ENCODE assay signal across 10 mouse cellular contexts in genomic region chr4:100886743-100887416, GRCm38 (mm10).
DNase-seq lines count a peak whose midpoint lies in the region; ATAC-seq and TF ChIP-seq lines count a peak whose summit lies in the region.
"Had no signal": no experiment of that assay in that cellular context is flagged by ENCODE, and none has a peak within 500 bp of the region (broad histone marks: within the 10 kb centered on the region; RNA-seq: fewer than 3 reads in every experiment).

No protein-coding gene starts in this region.

- WGBS in forebrain, embryonic 10.5 days: 84% methylated on average over 8 of the region's 8 CpGs
- 83% methylated on average over 8 of the region's 8 CpGs for WGBS in forebrain, embryonic 15.5 days
- 66% methylated on average over 8 of the region's 8 CpGs for WGBS in hindbrain, embryonic 16.5 days
- WGBS in cerebellum, adult 2 months: 91% methylated on average over 8 of the region's 8 CpGs

- no peak overlapping the region for H3K4me2 ChIP-seq in forebrain, embryonic 15.5 days (replicated peaks)
- no peak overlapping the region for H3K4me2 ChIP-seq in hindbrain, embryonic 16.5 days (ENCODE audit: low read length)

- peaks cover 4% of the 10 kb centered on the region; the same call in 1 of the 2 replicates for H3K9me3 ChIP-seq in forebrain, embryonic 10.5 days
- H3K9me3 ChIP-seq in forebrain, embryonic 15.5 days: no peaks in the 10 kb centered on the region
- no peaks in the 10 kb centered on the region for H3K9me3 ChIP-seq in hindbrain, embryonic 16.5 days (ENCODE audit: control insufficient read depth, low read length)

- no peak for ATAC-seq in forebrain, embryonic 15.5 days (replicated peaks)
- ATAC-seq in common myeloid progenitor, adult 5-6 weeks (replicated peaks; ENCODE audit: low read depth, poor library complexity, severe bottlenecking): peak; percentile 96
- no peak; the same call in 1 of the 2 replicates for ATAC-seq in hindbrain, embryonic 16.5 days
- ATAC-seq in megakaryocyte-erythroid progenitor cell, adult 5-6 weeks (replicated peaks; ENCODE audit: low FRiP score, low TSS enrichment, poor library complexity, severe bottlenecking): peak; percentile 93

- H3K36me3 ChIP-seq in forebrain, embryonic 10.5 days (replicated peaks): peaks cover 8% of the 10 kb centered on the region
- no peaks in the 10 kb centered on the region for H3K36me3 ChIP-seq in forebrain, embryonic 15.5 days
- no peaks in the 10 kb centered on the region for H3K36me3 ChIP-seq in hindbrain, embryonic 16.5 days (ENCODE audit: control insufficient read depth, insufficient read depth, low read length)

- H3K9ac ChIP-seq in forebrain, embryonic 15.5 days (replicated peaks): no peak overlapping the region
- no peak overlapping the region for H3K9ac ChIP-seq in hindbrain, embryonic 16.5 days (ENCODE audit: low read depth, low read length)

- no peak overlapping the region for H3K4me3 ChIP-seq in forebrain, embryonic 10.5 days
- H3K4me3 ChIP-seq in forebrain, embryonic 15.5 days: no peak overlapping the region
- no peak overlapping the region for H3K4me3 ChIP-seq in hindbrain, embryonic 16.5 days (ENCODE audit: low read length)
- no peak overlapping the region for H3K4me3 ChIP-seq in cerebellum, adult 2 months (replicated peaks; ENCODE audit: insufficient read depth, low read depth, low read length)
- H3K4me3 ChIP-seq: erythroblast, embryonic 14.5 days had no signal

- no peaks in the 10 kb centered on the region for H3K27me3 ChIP-seq in forebrain, embryonic 10.5 days (ENCODE audit: poor library complexity, severe bottlenecking)
- no peaks in the 10 kb centered on the region for H3K27me3 ChIP-seq in forebrain, embryonic 15.5 days
- no peaks in the 10 kb centered on the region for H3K27me3 ChIP-seq in hindbrain, embryonic 16.5 days (replicated peaks; ENCODE audit: control insufficient read depth, insufficient read depth, low read length)
- no peaks in the 10 kb centered on the region for H3K27me3 ChIP-seq in cerebellum, adult 2 months (ENCODE audit: control insufficient read depth, insufficient read depth, low read length)

- H3K4me1 ChIP-seq in forebrain, embryonic 10.5 days: peaks cover 76% of the 10 kb centered on the region
- peaks cover 18% of the 10 kb centered on the region for H3K4me1 ChIP-seq in forebrain, embryonic 15.5 days
- peaks cover 21% of the 10 kb centered on the region for H3K4me1 ChIP-seq in hindbrain, embryonic 16.5 days (ENCODE audit: control insufficient read depth, insufficient read depth, low read depth, low read length)
- H3K4me1 ChIP-seq in cerebellum, adult 2 months (ENCODE audit: control insufficient read depth, insufficient read depth, low read length): no peaks in the 10 kb centered on the region

- TF ChIP-seq CTCF in cerebellum, adult 2 months (IDR thresholded peaks at IDR 0.05; ENCODE audit: borderline replicate concordance, insufficient read depth, low read depth, low read length): no peak

- no peak for TF ChIP-seq POLR2A in cerebellum, adult 2 months (IDR thresholded peaks at IDR 0.05; ENCODE audit: borderline replicate concordance, insufficient read depth, low read length)

- no peak for DNase-seq in forebrain, embryonic 10.5 days (ENCODE audit: extremely low spot score, low spot score)
- DNase-seq in testis, postnatal 10 days (ENCODE audit: low spot score): no peak
- DNase-seq in thymus, postnatal 14 days: no peak
- no peak for DNase-seq in cerebellum, adult 2 months
- DNase-seq: right cerebral cortex, adult 18-20 months had no signal

- H3K27ac ChIP-seq in forebrain, embryonic 10.5 days: peak overlapping the region; percentile 83
- no peak overlapping the region for H3K27ac ChIP-seq in forebrain, embryonic 15.5 days (replicated peaks)
- peak overlapping the region; percentile 52 for H3K27ac ChIP-seq in hindbrain, embryonic 16.5 days (ENCODE audit: low read depth, low read length)
- no peak overlapping the region for H3K27ac ChIP-seq in cerebellum, adult 2 months (ENCODE audit: insufficient read depth, low read length)

Comparison
In these comparisons a context has a peak if more than half of its experiments do, and no peak if none do; other contexts are left out.
1. H3K27ac ChIP-seq: peak in forebrain, embryonic 10.5 days (single experiment) and hindbrain, embryonic 16.5 days (single experiment); none in forebrain, embryonic 15.5 days (single experiment) and cerebellum, adult 2 months (single experiment).
2. ATAC-seq: peak in common myeloid progenitor, adult 5-6 weeks (single experiment) and megakaryocyte-erythroid progenitor cell, adult 5-6 weeks (single experiment); none in forebrain, embryonic 15.5 days (single experiment) and hindbrain, embryonic 16.5 days (single experiment).